Mouse (Mus musculus): Measurements from ENCODE around the gene Tspear.

DNA sequence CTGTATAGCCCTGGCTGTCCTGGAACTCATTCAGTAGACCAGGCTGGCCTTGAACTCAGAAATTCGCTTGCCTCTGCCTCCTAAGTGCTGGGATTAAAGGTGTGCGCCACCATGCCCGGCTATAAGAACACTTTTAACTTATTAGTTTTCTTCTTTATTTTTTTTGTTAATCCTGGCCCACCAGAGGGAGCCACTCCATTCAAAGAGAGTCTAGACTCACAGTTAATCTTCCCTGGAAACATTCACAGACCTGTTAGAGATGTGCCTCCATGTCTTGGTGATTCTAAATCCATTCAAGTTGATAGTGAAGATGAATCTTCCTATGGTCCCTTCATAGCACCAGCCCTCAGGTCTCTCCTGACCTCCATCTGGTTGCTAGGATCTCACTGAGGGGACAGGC is 23.5 kb downstream of the Tspear start:
- TF ChIP-seq CTCF (IDR thresholded peaks at IDR 0.05; ENCODE audit: borderline replicate concordance, insufficient read depth, low read depth, low read length): no peak
- no peak for TF ChIP-seq POLR2A (IDR thresholded peaks at IDR 0.05; ENCODE audit: borderline replicate concordance, insufficient read depth, low read length)

Measured in cerebellum, adult 2 months (tissue).